22 mouse cellular contexts compared by ENCODE assay signal in genomic region chr17:58889905-58890645, GRCm38 (mm10).
DNase-seq lines count a peak whose midpoint lies in the region; ATAC-seq and TF ChIP-seq lines count a peak whose summit lies in the region.
"Had no signal": no experiment of that assay in that cellular context is flagged by ENCODE, and none has a peak within 500 bp of the region (broad histone marks: within the 10 kb centered on the region; RNA-seq: fewer than 3 reads in every experiment).

No protein-coding gene starts in this region.

- H3K36me3 ChIP-seq in limb, embryonic 13.5 days: no peaks in the 10 kb centered on the region
- H3K36me3 ChIP-seq in limb, embryonic 10.5 days: no peaks in the 10 kb centered on the region
- no peaks in the 10 kb centered on the region for H3K36me3 ChIP-seq in hindbrain, postnatal 0 days (ENCODE audit: insufficient read depth, low read length)
- no peaks in the 10 kb centered on the region for H3K36me3 ChIP-seq in midbrain, postnatal 0 days (ENCODE audit: insufficient read depth, low read length)
- H3K36me3 ChIP-seq: embryonic facial prominence, embryonic 13.5 days; hindbrain, embryonic 15.5 days; kidney, embryonic 15.5 days; neural tube, embryonic 15.5 days had no signal

- no peaks in the 10 kb centered on the region for H3K9me3 ChIP-seq in limb, embryonic 13.5 days
- H3K9me3 ChIP-seq in limb, embryonic 10.5 days (replicated peaks): no peaks in the 10 kb centered on the region
- no peaks in the 10 kb centered on the region for H3K9me3 ChIP-seq in hindbrain, postnatal 0 days (ENCODE audit: low read length)
- no peaks in the 10 kb centered on the region for H3K9me3 ChIP-seq in midbrain, postnatal 0 days (ENCODE audit: low read length)
- H3K9me3 ChIP-seq: embryonic facial prominence, embryonic 13.5 days; hindbrain, embryonic 15.5 days; kidney, embryonic 15.5 days; megakaryocyte, embryonic 14.5 days; neural tube, embryonic 15.5 days had no signal

- H3K27ac ChIP-seq in limb, embryonic 13.5 days: no peak overlapping the region
- H3K27ac ChIP-seq in limb, embryonic 10.5 days: no peak overlapping the region
- no peak overlapping the region for H3K27ac ChIP-seq in hindbrain, postnatal 0 days
- H3K27ac ChIP-seq in midbrain, postnatal 0 days (ENCODE audit: low read depth, low read length): 0 out of 2 replicates have a peak overlapping the region, but pooled peaks have one; percentile 32
- H3K27ac ChIP-seq: embryonic facial prominence, embryonic 13.5 days; hindbrain, embryonic 15.5 days; kidney, embryonic 15.5 days; neural tube, embryonic 15.5 days had no signal

- TF ChIP-seq CTCF in hindbrain, postnatal 0 days (IDR thresholded peaks at IDR 0.05; ENCODE audit: low read depth): no peak
- TF ChIP-seq CTCF in midbrain, postnatal 0 days (IDR thresholded peaks at IDR 0.05): no peak

- H3K27me3 ChIP-seq in limb, embryonic 13.5 days: no peaks in the 10 kb centered on the region
- no peaks in the 10 kb centered on the region for H3K27me3 ChIP-seq in limb, embryonic 10.5 days (ENCODE audit: low read depth, poor library complexity, severe bottlenecking)
- no peaks in the 10 kb centered on the region for H3K27me3 ChIP-seq in hindbrain, postnatal 0 days (ENCODE audit: insufficient read depth, low read length)
- H3K27me3 ChIP-seq in midbrain, postnatal 0 days (ENCODE audit: insufficient read depth, low read length): no peaks in the 10 kb centered on the region
- H3K27me3 ChIP-seq: embryonic facial prominence, embryonic 13.5 days; hindbrain, embryonic 15.5 days; kidney, embryonic 15.5 days; megakaryocyte, embryonic 14.5 days; neural tube, embryonic 15.5 days had no signal

- WGBS in limb, embryonic 13.5 days: 50% methylated on average over 4 of the region's 4 CpGs
- WGBS in limb, embryonic 10.5 days: 80% methylated on average over 4 of the region's 4 CpGs
- WGBS in hindbrain, postnatal 0 days: 30% methylated on average over 4 of the region's 4 CpGs
- 15% methylated on average over 4 of the region's 4 CpGs for WGBS in midbrain, postnatal 0 days

- H3K4me2 ChIP-seq in limb, embryonic 13.5 days (replicated peaks): no peak overlapping the region
- H3K4me2 ChIP-seq in hindbrain, postnatal 0 days (ENCODE audit: low read depth, low read length): no peak overlapping the region
- no peak overlapping the region for H3K4me2 ChIP-seq in midbrain, postnatal 0 days (ENCODE audit: low read depth, low read length, poor library complexity, severe bottlenecking)
- H3K4me2 ChIP-seq: embryonic facial prominence, embryonic 13.5 days; hindbrain, embryonic 15.5 days; kidney, embryonic 15.5 days; neural tube, embryonic 15.5 days had no signal

- DNase-seq in limb, embryonic 10.5 days (ENCODE audit: low spot score): no peak
- peak; percentile 19 for DNase-seq in embryo, embryonic 9.5 days (ENCODE audit: extremely low spot score)
- peak; percentile 5 for DNase-seq in hindbrain, postnatal 0 days (ENCODE audit: low spot score)
- DNase-seq in midbrain, postnatal 0 days (ENCODE audit: low spot score): no peak
- no peak for DNase-seq in kidney, postnatal 25 days
- DNase-seq: adrenal gland, adult 8-10 months; cerebellum, adult 11 months; cerebellum, postnatal 14 days; gastrocnemius, postnatal 36 days; layer of hippocampus, postnatal 36 days; lung, adult 18-20 months; right cerebral cortex, postnatal 14 days; spleen, adult 18-20 months; thymus, postnatal 25 days had no signal

- H3K4me3 ChIP-seq in limb, embryonic 13.5 days: no peak overlapping the region
- H3K4me3 ChIP-seq in limb, embryonic 10.5 days: no peak overlapping the region
- no peak overlapping the region for H3K4me3 ChIP-seq in hindbrain, postnatal 0 days (ENCODE audit: low read length)
- no peak overlapping the region for H3K4me3 ChIP-seq in midbrain, postnatal 0 days (ENCODE audit: low read depth, low read length)
- H3K4me3 ChIP-seq: embryonic facial prominence, embryonic 13.5 days; hindbrain, embryonic 15.5 days; kidney, embryonic 15.5 days; megakaryocyte, embryonic 14.5 days; neural tube, embryonic 15.5 days had no signal

- ATAC-seq in limb, embryonic 13.5 days (ENCODE audit: low FRiP score, low read depth): 0 out of 2 replicates have a peak, but pooled peaks have one; percentile 28
- no peak for ATAC-seq in hindbrain, postnatal 0 days
- ATAC-seq in midbrain, postnatal 0 days (ENCODE audit: low FRiP score): no peak
- ATAC-seq in activated CD4-positive, CD25-positive, alpha-beta regulatory T cell, adult 4 months: no peak
- ATAC-seq: intestine, postnatal 0 days had no signal

- H3K4me1 ChIP-seq in limb, embryonic 13.5 days: 0 out of 2 replicates have a peak, but pooled peaks cover 4% of the 10 kb centered on the region
- H3K4me1 ChIP-seq in limb, embryonic 10.5 days: peaks cover 4% of the 10 kb centered on the region
- H3K4me1 ChIP-seq in hindbrain, postnatal 0 days (ENCODE audit: insufficient read depth, low read length): no peaks in the 10 kb centered on the region
- no peaks in the 10 kb centered on the region for H3K4me1 ChIP-seq in midbrain, postnatal 0 days (ENCODE audit: insufficient read depth, low read length)
- H3K4me1 ChIP-seq: embryonic facial prominence, embryonic 13.5 days; hindbrain, embryonic 15.5 days; kidney, embryonic 15.5 days; megakaryocyte, embryonic 14.5 days had no signal

- no peak overlapping the region for H3K9ac ChIP-seq in limb, embryonic 13.5 days
- H3K9ac ChIP-seq in hindbrain, postnatal 0 days (replicated peaks; ENCODE audit: low read length): no peak overlapping the region
- H3K9ac ChIP-seq in midbrain, postnatal 0 days (replicated peaks; ENCODE audit: low read length, poor library complexity, severe bottlenecking): no peak overlapping the region
- H3K9ac ChIP-seq: embryonic facial prominence, embryonic 13.5 days; hindbrain, embryonic 15.5 days; kidney, embryonic 15.5 days; neural tube, embryonic 15.5 days had no signal

Comparison
In these comparisons a context has a peak if more than half of its experiments do, and no peak if none do; other contexts are left out.
1. DNase-seq: peak in embryo, embryonic 9.5 days (single experiment) and hindbrain, postnatal 0 days (single experiment); none in limb, embryonic 10.5 days (single experiment), midbrain, postnatal 0 days (single experiment) and kidney, postnatal 25 days (0 of 2).